ENCODE assay signal across 9 mouse cellular contexts in genomic region chr15:98167645-98168621, GRCm38 (mm10). TPM values are rescaled to one million over a fixed set of nuclear protein-coding genes. Genes with fewer than 3 reads are reported as not detected.
A peak's percentile ranks its signal among the peaks of the same experiment; 100 is the strongest.
DNase-seq lines count a peak whose midpoint lies in the region; ATAC-seq lines count a peak whose summit lies in the region.
"Had no signal": no experiment of that assay in that cellular context is flagged by ENCODE, and none has a peak within 500 bp of the region (broad histone marks: within the 10 kb centered on the region; RNA-seq: fewer than 3 reads in every experiment).

No protein-coding gene starts in this region.

- DNase-seq in T-cell, adult 2 months (ENCODE audit: low spot score): peak; percentile 84
- DNase-seq in cerebellum, postnatal 10 days: peak; percentile 94 to 95
- DNase-seq in frontal cortex, postnatal 25 days (ENCODE audit: low spot score in 2 of 2): peak; percentile 68 to 81
- peak; percentile 71 to 91 for DNase-seq in left cerebral cortex, adult 8-10 months (ENCODE audit: low spot score in 2 of 2)
- peak; percentile 91 for DNase-seq in right cerebral cortex, postnatal 25 days

- peak; percentile 99 for ATAC-seq in inflammation-experienced regulatory T-cells, adult 6 months
- peak; percentile 66 for ATAC-seq in megakaryocyte progenitor cell, adult 5-6 weeks (replicated peaks; ENCODE audit: poor library complexity)
- ATAC-seq in erythroid progenitor cell, adult 5-6 weeks (replicated peaks; ENCODE audit: low FRiP score, poor library complexity, severe bottlenecking): no peak

RNA-seq across cellular contexts. Expression of gene Ccdc184, which starts 1.0 kb away (rescaled TPM):
- under 1 TPM; 0.25 to 0.91 (median 0.36) TPM for polyA plus RNA-seq in inflammation-experienced regulatory T-cells, adult 6 months (2017; shearing (Covaris generic))
- 10 to 100 TPM; 16.5 to 18.5 (median 18.2) TPM for total RNA-seq in left cerebral cortex, adult 8-10 months (2022)
- total RNA-seq in megakaryocyte progenitor cell, adult 5-6 weeks (2015): not detected in 2 replicates
- not detected in 2 replicates for total RNA-seq in megakaryocyte progenitor cell, adult 5-6 weeks (2017)
- total RNA-seq in erythroid progenitor cell, adult 5-6 weeks (2015; ENCODE audit: low replicate concordance): not detected in 2 replicates
- total RNA-seq in erythroid progenitor cell, adult 5-6 weeks (2017; ENCODE audit: low replicate concordance): not detected in 2 replicates
- polyA plus RNA-seq: liver, embryonic 14.5 days had no signal

RNA-seq across cellular contexts. Expression of gene Asb8, which starts 2.5 kb away (rescaled TPM):
- polyA plus RNA-seq in inflammation-experienced regulatory T-cells, adult 6 months (2017; shearing (Covaris generic)): 10 to 100 TPM; 37.1 to 44.9 (median 41.2) TPM
- total RNA-seq in left cerebral cortex, adult 8-10 months (2022): 10 to 100 TPM; 50.8 to 53.6 (median 51.9) TPM
- total RNA-seq in megakaryocyte progenitor cell, adult 5-6 weeks (2015): 28.4 and 28.8 TPM in 2 replicates
- 25.3 and 27.6 TPM in 2 replicates for total RNA-seq in megakaryocyte progenitor cell, adult 5-6 weeks (2017)
- 8.8 and 28.8 TPM in 2 replicates for total RNA-seq in erythroid progenitor cell, adult 5-6 weeks (2015; ENCODE audit: low replicate concordance)
- 4.2 and 8.1 TPM in 2 replicates for total RNA-seq in erythroid progenitor cell, adult 5-6 weeks (2017; ENCODE audit: low replicate concordance)

RNA-seq across cellular contexts. Expression of gene Olfr288, which starts 27.4 kb away (rescaled TPM):
- not detected for polyA plus RNA-seq in inflammation-experienced regulatory T-cells, adult 6 months (2017; shearing (Covaris generic))
- under 1 TPM in 1 of 4 experiments, not detected in 3; 0.37 TPM for total RNA-seq in left cerebral cortex, adult 8-10 months (2022)
- total RNA-seq in megakaryocyte progenitor cell, adult 5-6 weeks (2015): not detected in 2 replicates
- total RNA-seq in megakaryocyte progenitor cell, adult 5-6 weeks (2017): not detected in 2 replicates
- not detected in 2 replicates for total RNA-seq in erythroid progenitor cell, adult 5-6 weeks (2015; ENCODE audit: low replicate concordance)
- total RNA-seq in erythroid progenitor cell, adult 5-6 weeks (2017; ENCODE audit: low replicate concordance): not detected in 2 replicates
- polyA plus RNA-seq: liver, embryonic 14.5 days had no signal

RNA-seq across cellular contexts. Expression of gene Gm44579, which starts 52.8 kb away (rescaled TPM):
- polyA plus RNA-seq in inflammation-experienced regulatory T-cells, adult 6 months (2017; shearing (Covaris generic)): not detected
- under 1 TPM in 2 of 4 experiments, not detected in 2; 0.17 to 0.35 TPM for total RNA-seq in left cerebral cortex, adult 8-10 months (2022)
- not detected in 2 replicates for total RNA-seq in megakaryocyte progenitor cell, adult 5-6 weeks (2015)
- not detected in 2 replicates for total RNA-seq in megakaryocyte progenitor cell, adult 5-6 weeks (2017)
- total RNA-seq in erythroid progenitor cell, adult 5-6 weeks (2015; ENCODE audit: low replicate concordance): not detected in 2 replicates
- total RNA-seq in erythroid progenitor cell, adult 5-6 weeks (2017; ENCODE audit: low replicate concordance): not detected in 2 replicates
- polyA plus RNA-seq: liver, embryonic 14.5 days had no signal

RNA-seq across cellular contexts. Expression of gene Olfr287, which starts 52.9 kb away (rescaled TPM):
- polyA plus RNA-seq in inflammation-experienced regulatory T-cells, adult 6 months (2017; shearing (Covaris generic)): not detected
- total RNA-seq in left cerebral cortex, adult 8-10 months (2022): 1 to 10 TPM; 4.2 to 4.9 (median 4.5) TPM
- 0.07 and 0.42 TPM in 2 replicates for total RNA-seq in megakaryocyte progenitor cell, adult 5-6 weeks (2015)
- total RNA-seq in megakaryocyte progenitor cell, adult 5-6 weeks (2017): not detected in 2 replicates
- not detected in 2 replicates for total RNA-seq in erythroid progenitor cell, adult 5-6 weeks (2015; ENCODE audit: low replicate concordance)
- total RNA-seq in erythroid progenitor cell, adult 5-6 weeks (2017; ENCODE audit: low replicate concordance): not detected in 2 replicates
- polyA plus RNA-seq: liver, embryonic 14.5 days had no signal

Comparison
In these comparisons a context has a peak if more than half of its experiments do, and no peak if none do; other contexts are left out.
1. RNA of gene Ccdc184, which starts 1.0 kb away (total RNA-seq): 16.5 to 18.5 TPM in left cerebral cortex, adult 8-10 months; not detected in megakaryocyte progenitor cell, adult 5-6 weeks and not detected in erythroid progenitor cell, adult 5-6 weeks; every median in the first group is over 10 times any median in the second.
2. Peak in every context shown above with its lines, with median percentiles within 50 percentile points of each other: DNase-seq.